Mouse (Mus musculus): Measurements from ENCODE around the gene Dus1l.

DNA sequence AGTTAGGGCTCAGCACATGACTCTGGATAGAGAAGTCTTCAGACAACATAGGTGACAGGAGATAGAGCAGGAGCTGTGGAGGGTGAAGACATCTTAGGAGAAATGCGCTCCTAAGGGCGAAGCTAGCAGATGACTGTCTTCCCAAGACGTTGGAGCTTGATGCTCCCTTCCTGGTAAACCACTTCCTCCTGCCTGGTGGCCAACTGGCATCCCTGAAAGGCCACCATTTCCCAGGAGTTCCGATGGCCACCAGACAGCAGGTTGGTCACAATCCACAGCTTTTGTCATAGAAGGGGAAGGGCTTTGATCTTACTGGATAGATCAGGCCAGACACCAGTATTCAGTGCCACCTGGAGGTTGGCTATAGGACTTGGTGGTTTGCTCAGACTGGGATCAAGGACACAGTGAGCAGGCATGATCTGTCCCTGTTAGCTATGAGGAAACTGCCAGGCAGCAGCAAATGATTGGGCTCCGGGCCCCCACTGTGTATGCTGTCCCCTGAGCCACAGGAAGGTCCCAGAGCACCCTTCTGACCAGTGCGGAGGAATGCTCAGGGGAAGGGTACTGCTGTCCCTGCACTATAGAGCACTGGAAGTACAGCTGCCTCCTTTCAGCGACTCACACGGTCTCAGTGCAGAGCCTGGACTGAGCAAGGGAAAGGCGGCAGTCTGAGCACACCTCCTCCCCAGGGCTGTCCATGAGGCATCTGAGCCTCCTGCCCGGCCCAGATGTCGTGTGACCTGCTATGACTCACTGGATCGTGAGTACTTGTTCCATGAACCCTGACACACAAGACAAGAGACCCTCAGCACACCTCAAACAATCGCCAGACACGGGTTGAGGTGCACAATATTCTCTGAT lies 34.2 kb downstream of the Dus1l start:
- TF ChIP-seq CTCF (conservative IDR thresholded peaks at IDR 0.05; ENCODE audit: low read length) (no peak), NANOG (IDR thresholded peaks at IDR 0.05; ENCODE audit: borderline replicate concordance, low read length) (no peak)

Data from E14TG2a.4 (cell line).